Mouse (Mus musculus): Measurements from ENCODE around the gene Itga8.

GRCm38 (mm10) chr2:12329068-12329407 lies 27.3 kb upstream of the Itga8 start:
- TF ChIP-seq CTCF (IDR thresholded peaks at IDR 0.05; ENCODE audit: extremely low read depth, insufficient read depth, insufficient read length, insufficient replicate concordance): no peak
- no peak for TF ChIP-seq POLR2A (IDR thresholded peaks at IDR 0.05; ENCODE audit: low read depth, low read length)
